Mouse (Mus musculus) MN1 (cell line): ENCODE data around the gene Zfp420.
A peak's percentile ranks its signal among the peaks of the same experiment; 100 is the strongest.

Experiments
- DNase-seq: peaks from one replicate; pipeline ENCODE4 v3.0.0-alpha.2; 2016; ENCODE audit warnings: low spot score

The Zfp420 gene

DNA sequence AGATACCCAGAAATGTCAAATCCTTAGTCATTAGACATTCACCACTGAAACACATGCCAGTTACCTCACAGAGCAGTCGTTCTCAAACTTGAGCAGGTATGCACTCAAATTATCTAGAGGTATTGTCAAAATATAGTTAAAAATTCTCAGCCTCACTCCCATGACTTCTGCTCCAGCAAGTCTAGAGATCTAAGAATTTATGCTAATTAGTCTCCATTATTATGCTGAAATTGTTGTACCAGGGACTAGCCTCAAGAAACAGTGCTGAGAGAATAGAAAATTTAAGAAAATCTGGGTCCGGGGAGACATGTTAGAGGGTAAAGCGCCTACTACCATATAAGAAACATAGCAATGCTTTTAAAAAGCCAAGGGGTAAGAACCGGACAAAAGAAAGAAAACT is 44.3 kb downstream of the Zfp420 start:
- DNase-seq = no peak

DNA sequence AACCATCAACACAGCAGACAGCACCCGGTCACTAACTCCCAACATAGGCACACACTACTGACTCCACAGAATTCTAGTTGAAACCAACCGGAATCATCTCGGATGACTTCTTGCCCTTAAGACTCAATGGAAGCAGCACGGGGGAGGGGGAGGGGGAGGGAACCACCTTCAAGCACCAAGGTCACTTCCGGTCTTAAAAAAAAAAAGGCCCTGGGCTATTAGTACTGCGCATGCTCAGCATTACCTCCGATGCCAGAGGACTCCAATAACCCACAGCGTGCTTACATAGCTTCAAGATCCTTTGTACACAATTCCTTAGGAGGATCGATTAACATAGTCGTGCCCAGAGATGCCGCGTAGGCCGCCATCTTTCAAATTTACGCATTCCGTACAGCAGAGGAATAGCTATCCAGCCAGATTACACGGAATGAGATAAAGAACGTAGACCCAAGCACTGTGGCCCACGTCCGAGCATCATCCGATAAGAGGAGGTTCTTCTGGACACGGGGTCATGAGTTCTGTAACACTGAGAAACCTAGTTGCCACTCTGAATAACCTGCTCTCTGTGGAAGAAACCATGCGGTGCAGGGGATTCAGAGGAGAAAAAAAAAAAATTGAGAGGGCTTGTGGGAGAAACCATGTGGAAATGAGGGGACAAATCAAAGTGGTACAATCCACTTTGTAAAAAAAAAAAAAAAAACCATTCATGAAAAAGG is 46.3 kb downstream of the Zfp420 start, which contains the start of gene Zfp27:
Gene Zfp27, minus strand, starts transcription at position 607 of the 716 bp plus-strand sequence.
- peak; percentile 83 for DNase-seq

DNA sequence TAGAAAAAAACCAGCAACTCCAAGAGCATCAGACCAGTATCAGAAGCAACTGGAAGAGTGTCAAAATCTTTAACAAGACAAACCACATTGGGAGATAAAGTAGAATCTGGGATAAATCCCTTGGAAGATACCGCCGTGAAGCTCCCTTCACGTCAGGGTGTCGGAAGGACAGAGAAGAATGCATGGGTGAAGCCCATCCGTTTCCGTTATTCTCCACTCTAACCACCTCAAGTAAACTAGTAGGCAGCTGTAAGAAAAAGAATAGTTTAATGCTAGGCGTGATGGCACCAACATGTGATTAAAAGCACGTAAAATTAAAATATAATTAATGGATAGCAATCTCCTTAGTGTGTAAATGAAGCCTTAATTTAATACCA is 46.9 kb downstream of the Zfp420 start:
- DNase-seq = no peak

DNA sequence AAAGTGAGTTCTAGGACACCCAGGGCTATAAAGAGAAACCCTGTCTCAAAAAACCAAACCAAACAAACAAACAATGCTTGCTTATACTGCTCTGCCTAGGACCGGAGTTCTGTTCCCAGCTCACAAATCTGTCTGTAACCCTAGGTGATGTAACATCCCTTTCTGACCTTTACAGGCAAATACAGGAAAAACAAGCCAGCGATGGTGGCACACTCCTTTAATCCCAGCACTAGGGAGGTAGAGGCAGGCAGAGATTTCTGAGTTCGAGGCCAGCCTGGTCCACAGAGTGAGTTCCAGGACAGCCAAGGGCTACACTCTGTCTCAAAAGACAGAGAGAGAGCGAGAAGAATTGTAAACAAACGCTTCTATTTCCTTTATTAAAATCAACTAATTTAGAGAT is 47.4 kb downstream of the Zfp420 start:
- DNase-seq = peak; percentile 8

DNA sequence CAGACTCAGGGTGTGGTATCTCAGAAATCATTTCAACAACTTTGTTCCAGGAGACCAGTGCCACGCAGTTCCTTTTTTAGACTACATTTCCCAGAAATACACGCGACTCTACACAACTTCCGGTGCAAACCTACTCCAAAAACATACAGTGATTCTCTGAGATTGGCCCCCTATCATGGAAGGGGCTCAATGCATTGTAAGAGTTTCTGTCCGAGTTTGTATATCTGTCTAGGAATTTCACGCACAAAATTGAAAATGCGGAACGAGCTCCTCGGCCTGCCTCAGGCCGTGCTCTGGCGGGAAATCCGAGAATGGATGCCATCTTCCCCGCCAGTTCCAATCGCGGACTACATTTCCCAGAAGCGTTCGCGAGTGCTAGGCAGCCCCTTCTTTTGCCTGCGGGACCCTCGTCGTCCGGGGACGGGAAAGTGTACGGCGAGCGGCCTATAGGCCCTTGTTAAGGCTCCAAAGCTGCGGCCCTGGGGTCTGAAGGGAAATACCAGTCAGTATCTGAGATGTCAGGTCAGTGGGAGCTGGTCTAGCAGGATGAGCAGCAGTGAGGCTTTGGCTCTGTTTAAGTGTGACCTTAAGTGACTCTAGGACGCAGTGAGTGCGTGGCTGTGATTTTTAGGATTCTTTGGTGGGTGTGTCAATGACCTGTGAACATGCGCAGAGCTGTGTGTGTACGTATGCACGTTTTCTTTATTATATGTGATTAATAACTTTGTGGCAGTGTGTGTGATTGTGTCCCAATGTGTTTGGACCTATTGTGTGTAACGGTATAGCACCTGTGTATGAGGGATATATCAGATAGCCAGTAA is 48.6 kb downstream of the Zfp420 start, which contains the start of gene Zfp383:
Gene Zfp383, plus strand, starts transcription at position 94 of the 821 bp plus-strand sequence.
- DNase-seq = peak; percentile 62

DNA sequence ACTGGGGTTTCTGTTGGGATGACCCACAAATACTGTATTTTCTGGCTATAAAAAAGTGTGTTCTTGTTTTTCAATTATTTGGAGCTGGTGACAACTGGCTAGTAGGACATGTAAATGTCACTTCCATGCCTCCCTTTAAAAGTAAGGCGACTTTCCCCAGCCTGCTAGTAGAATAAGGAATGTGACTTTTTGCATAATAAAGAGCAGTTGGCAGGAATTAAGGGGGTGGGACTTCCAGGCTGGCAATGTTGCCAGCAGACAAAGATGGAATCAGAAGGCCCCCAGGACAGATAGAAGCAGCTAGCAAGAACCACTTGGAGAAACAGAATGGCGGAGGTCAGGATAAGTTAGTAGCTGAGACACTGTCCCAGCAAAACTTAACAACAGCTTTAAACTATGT is 50.5 kb downstream of the Zfp420 start:
- DNase-seq = no peak

DNA sequence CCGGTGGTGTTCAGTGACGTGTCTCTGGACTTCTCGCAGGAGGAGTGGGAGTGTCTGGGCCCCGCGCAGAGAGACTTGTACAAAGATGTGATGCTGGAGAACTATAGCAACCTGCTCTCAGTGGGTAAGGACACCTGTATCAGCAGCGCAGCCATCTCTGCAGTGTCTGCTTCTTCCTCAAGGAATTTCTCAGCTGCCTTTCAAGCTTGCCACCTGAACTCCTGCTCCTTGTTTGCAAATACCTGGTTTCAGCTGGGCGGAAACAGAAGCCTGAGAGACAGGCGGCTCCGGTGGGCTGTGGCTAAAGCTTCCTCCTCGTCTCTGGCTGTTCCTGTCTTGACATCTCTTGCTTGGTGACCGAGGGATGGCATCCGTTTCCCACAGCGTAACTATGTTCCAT is 52.4 kb downstream of the Zfp420 start:
- no peak for DNase-seq

DNA sequence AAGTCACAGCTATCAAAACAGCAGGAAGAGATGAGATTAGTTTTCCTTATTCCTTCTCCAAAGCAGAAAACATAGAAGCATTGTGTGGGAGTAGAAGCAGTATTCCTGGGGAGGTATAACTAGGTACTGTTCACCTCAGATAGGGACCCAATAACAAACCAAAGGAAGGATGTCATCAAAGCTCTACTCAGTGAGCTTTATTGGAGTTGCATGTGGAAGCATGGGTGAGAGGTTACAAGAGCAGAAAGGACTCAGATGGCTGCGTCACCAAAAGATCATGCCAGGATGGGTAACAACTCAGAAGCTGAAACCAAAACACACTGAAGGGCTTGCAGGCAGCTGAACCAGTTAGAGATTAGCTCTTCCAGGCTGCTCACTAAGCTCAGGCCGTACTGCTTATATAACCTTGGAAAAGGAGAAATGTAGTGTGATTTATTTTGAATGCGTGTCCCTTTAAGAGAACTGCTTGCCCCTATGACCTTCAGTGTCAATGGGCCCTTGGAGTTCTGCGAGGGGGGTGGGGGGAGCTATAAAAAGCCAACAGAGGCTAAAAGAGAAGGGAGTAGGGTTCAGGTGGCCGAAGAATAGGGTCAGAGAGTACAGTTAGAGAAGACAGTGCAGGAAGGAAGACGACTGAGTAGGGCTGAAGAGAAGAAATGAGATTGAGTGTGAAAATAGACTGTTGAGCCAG is 57.7 kb downstream of the Zfp420 start:
- DNase-seq = no peak

DNA sequence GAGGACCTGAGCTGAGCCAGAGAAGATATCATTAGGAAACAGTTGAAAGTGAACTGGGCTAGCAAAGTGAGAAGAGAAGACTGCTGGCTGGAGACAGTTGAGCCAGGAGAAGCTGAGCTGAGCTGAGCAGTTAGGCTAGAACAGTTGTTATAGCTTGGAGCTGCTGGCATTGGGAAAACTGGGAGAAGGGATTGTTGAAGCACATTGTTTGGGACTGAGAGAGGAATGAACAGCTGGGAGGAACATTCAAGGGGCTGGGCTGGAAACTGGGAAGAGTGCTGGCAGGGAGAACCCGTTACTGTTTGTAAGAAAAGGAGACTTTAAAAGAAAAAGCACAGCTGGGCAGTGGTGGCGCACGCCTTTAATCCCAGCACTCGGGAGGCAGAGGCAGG is 58.3 kb downstream of the Zfp420 start:
- DNase-seq = no peak

DNA sequence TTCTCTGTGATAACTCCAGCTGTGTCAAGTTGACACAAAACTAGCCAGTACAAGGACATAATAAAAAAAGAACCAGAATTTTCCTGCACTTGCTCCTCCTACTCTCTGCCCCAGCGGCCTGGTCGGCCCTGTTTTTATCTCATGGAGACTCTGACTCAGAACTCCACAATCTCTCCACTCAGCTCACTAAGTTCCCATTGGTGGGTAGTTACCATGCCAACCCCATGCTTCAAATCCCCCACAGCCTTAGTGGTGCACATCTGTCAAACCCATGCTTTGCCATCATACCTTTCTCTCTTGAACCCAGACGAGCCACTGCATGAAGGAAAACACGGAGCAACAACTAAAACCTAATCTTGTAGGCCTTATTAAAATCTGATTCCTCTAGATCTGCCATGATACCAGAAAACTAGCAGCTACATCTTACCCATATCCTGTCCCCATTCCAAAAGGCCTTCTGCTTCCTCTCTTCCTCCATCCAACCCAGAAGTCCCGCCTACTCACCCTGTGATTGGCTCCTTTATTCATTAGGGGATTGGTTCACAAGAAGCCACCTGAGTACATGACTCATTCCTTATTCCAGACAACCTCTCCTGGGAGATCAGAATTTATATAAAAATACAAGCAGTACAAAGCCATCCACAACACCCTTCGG is 61.8 kb downstream of the Zfp420 start:
- no peak for DNase-seq

DNA sequence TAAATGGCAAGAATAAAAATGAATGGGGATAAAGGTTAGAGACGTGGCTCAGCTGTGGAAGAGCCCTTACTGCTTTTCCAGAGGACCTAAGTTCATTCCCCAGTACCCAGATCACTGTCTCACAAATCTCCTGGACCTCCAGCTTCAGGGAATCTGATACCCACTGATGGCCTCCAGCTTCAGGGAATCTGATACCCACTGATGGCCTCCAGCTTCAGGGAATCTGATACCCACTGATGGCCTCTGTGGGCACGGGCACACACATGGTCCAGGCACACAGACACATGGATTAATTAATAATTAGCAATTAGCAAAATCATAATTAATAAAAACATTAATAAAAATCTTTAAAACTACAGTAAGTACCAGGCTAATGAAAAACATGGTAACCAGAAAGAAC is 63.0 kb downstream of the Zfp420 start:
- DNase-seq = no peak
